Mouse (Mus musculus) limb, embryonic 11.5 days (tissue): Measurements from ENCODE around the gene Mmp11. TPM values are rescaled to one million over a fixed set of nuclear protein-coding genes. Genes with fewer than 3 reads are reported as not detected.

Source experiments
- ATAC-seq: fragments of 200-750 bp; cut with Nextera tagmentation; 2 replicates; pipeline ENCODE4 v1.8.0; 2017; ENCODE audit warnings: low read depth; ENCODE audit not compliant: insufficient number of reproducible peaks, low FRiP score, low TSS enrichment
- DNase-seq: peaks from one replicate; pipeline ENCODE4 v3.0.0-alpha.2; 2015; ENCODE audit warnings: low spot score
- H3K27ac ChIP-seq: fragments of 300-500 bp; sonication (generic); replicated peaks from 2 replicates; pipeline ENCODE4 v1.5.1; 2014; ENCODE audit warnings: low read depth, mild to moderate bottlenecking, low read length
- H3K27me3 ChIP-seq: fragments of 300-500 bp; sonication (generic); 2 replicates; pipeline ENCODE4 v1.6.1; 2014; ENCODE audit warnings: mild to moderate bottlenecking, low read length, mixed read lengths; ENCODE audit not compliant: control insufficient read depth, insufficient read depth
- H3K36me3 ChIP-seq: fragments of 300-500 bp; sonication (generic); 2 replicates; pipeline ENCODE4 v1.6.1; 2014; ENCODE audit warnings: mild to moderate bottlenecking, low read length, moderate library complexity, mixed read lengths; ENCODE audit not compliant: control insufficient read depth, insufficient read depth
- H3K4me1 ChIP-seq: fragments of 300-500 bp; sonication (generic); 2 replicates; pipeline ENCODE4 v1.6.1; 2014; ENCODE audit warnings: low read length, mixed read lengths; ENCODE audit not compliant: control insufficient read depth, insufficient read depth
- H3K4me2 ChIP-seq: fragments of 300-500 bp; sonication (generic); 2 replicates; pipeline ENCODE4 v1.6.1; 2014; ENCODE audit warnings: low read depth, mild to moderate bottlenecking, moderate library complexity; ENCODE audit not compliant: severe bottlenecking
- H3K4me3 ChIP-seq: fragments of 300-500 bp; sonication (generic); 2 replicates; pipeline ENCODE4 v1.5.1; 2014; ENCODE audit warnings: low read depth, low read length
- H3K9ac ChIP-seq: fragments of 300-500 bp; sonication (generic); 2 replicates; pipeline ENCODE4 v1.6.1; 2014; ENCODE audit warnings: mild to moderate bottlenecking, low read length
- H3K9me3 ChIP-seq: fragments of 300-500 bp; sonication (generic); 2 replicates; pipeline ENCODE4 v1.6.1; 2016; ENCODE audit warnings: low read length; ENCODE audit not compliant: control insufficient read depth
- WGBS: fragments of 180-500 bp; shearing (Covaris S2); extraction: QIAGEN DNeasy Blood & Tissue Kit; methylation state at CpG from one replicate; pipeline ENCODE4 v1.1.7; 2014; 5-methylcytosine and 5-hydroxymethylcytosine counted together
- polyA plus RNA-seq: library from polyadenylated mRNA; unstranded; fragments of >200 nt; fragmentation: Nextera tagmentation; extraction: Ambion mirVana; gene quantifications from 2 replicates; pipeline ENCODE4 v1.2.1, GENCODE M21; 2014

Gene Mmp11
- polyA plus RNA-seq, 1 experiment from 2014 or later: 66.1 TPM

GRCm38 (mm10) chr10:75932081-75932678 lies 4.1 kb downstream of the Mmp11 start:
- Histone ChIP-seq H3K36me3 (no peaks in the 10 kb centered on the region), H3K4me2 (peak overlapping the region; percentile 86), H3K9ac (peak overlapping the region; percentile 92), H3K27me3 (peaks cover 16% of the 10 kb centered on the region), H3K4me1 (peaks cover 12% of the 10 kb centered on the region), H3K9me3 (no peaks in the 10 kb centered on the region), H3K4me3 (peak overlapping the region; percentile 67), H3K27ac (no peak overlapping the region)
- under 1% methylated on average over 43 of the region's 44 CpGs for WGBS
- DNase-seq: peak; percentile 80
- peak; percentile 64 for ATAC-seq

GRCm38 (mm10) chr10:75931311-75931710 lies 5.0 kb downstream of the Mmp11 start:
- H3K9ac ChIP-seq: peak overlapping the region; percentile 92
- no peak for ATAC-seq
- H3K36me3 ChIP-seq: no peaks in the 10 kb centered on the region; the same call in 1 of the 2 replicates
- peaks cover 8% of the 10 kb centered on the region; the same call in 1 of the 2 replicates for H3K27me3 ChIP-seq
- 32% methylated on average over 7 of the region's 7 CpGs for WGBS
- peaks cover 12% of the 10 kb centered on the region for H3K4me1 ChIP-seq
- H3K4me2 ChIP-seq: peak overlapping the region; percentile 86
- H3K4me3 ChIP-seq: peak overlapping the region; percentile 67
- no peak overlapping the region for H3K27ac ChIP-seq
- no peaks in the 10 kb centered on the region for H3K9me3 ChIP-seq
- no peak for DNase-seq

GRCm38 (mm10) chr10:75930304-75930703 lies 6.0 kb downstream of the Mmp11 start:
- H3K36me3 ChIP-seq: no peaks in the 10 kb centered on the region; the same call in 1 of the 2 replicates
- H3K27ac ChIP-seq: no peak overlapping the region
- H3K9ac ChIP-seq: no peak overlapping the region
- no peaks in the 10 kb centered on the region for H3K9me3 ChIP-seq
- ATAC-seq (no peak), DNase-seq (no peak)
- no peak overlapping the region for H3K4me2 ChIP-seq
- 31% methylated on average over 6 of the region's 6 CpGs for WGBS
- H3K4me1 ChIP-seq: peaks cover 9% of the 10 kb centered on the region
- H3K4me3 ChIP-seq: no peak overlapping the region
- H3K27me3 ChIP-seq: peaks cover 2% of the 10 kb centered on the region; the same call in 1 of the 2 replicates

- 72% methylated on average over 13 of the region's 13 CpGs for WGBS
- H3K36me3 ChIP-seq: no peaks in the 10 kb centered on the region; the same call in 1 of the 2 replicates
Observed at GRCm38 (mm10) chr10:75926396-75926795, 9.9 kb downstream of the Mmp11 start.

GRCm38 (mm10) chr10:75924324-75924723 lies 12.0 kb downstream of the Mmp11 start:
- Histone ChIP-seq H3K4me1 (peaks cover 6% of the 10 kb centered on the region), H3K9ac (no peak overlapping the region), H3K36me3 (no peaks in the 10 kb centered on the region; the same call in 1 of the 2 replicates), H3K4me3 (no peak overlapping the region), H3K27me3 (no peaks in the 10 kb centered on the region), H3K9me3 (no peaks in the 10 kb centered on the region), H3K27ac (no peak overlapping the region), H3K4me2 (no peak overlapping the region)
- no peak for DNase-seq
- ATAC-seq: no peak
- 68% methylated on average over 2 of the region's 2 CpGs for WGBS

More at GRCm38 (mm10) chr10:75926396-75926795, 9.9 kb downstream of the Mmp11 start:
- H3K4me3 ChIP-seq: no peak overlapping the region
- no peak overlapping the region for H3K27ac ChIP-seq
- H3K27me3 ChIP-seq: peaks cover 2% of the 10 kb centered on the region; the same call in 1 of the 2 replicates
- H3K9ac ChIP-seq: 0 out of 2 replicates have a peak overlapping the region, but pooled peaks have one; percentile 12
- H3K4me2 ChIP-seq: no peak overlapping the region
- H3K9me3 ChIP-seq: no peaks in the 10 kb centered on the region
- DNase-seq: no peak
- no peak for ATAC-seq
- H3K4me1 ChIP-seq: peaks cover 6% of the 10 kb centered on the region

- H3K9ac ChIP-seq: peak overlapping the region; percentile 89
- H3K27ac ChIP-seq: peak overlapping the region; percentile 84; the same call in 1 of the 2 replicates
- peaks cover 9% of the 10 kb centered on the region for H3K4me1 ChIP-seq
- 5% methylated on average over 22 of the region's 22 CpGs for WGBS
- no peaks in the 10 kb centered on the region for H3K27me3 ChIP-seq
- H3K4me2 ChIP-seq: peak overlapping the region; percentile 73
- no peaks in the 10 kb centered on the region; the same call in 1 of the 2 replicates for H3K36me3 ChIP-seq
- peak overlapping the region; percentile 66 for H3K4me3 ChIP-seq
- 0 out of 2 replicates have a peak, but pooled peaks have one; percentile 1 for ATAC-seq
- DNase-seq: no peak
- no peaks in the 10 kb centered on the region for H3K9me3 ChIP-seq
Observed at GRCm38 (mm10) chr10:75921726-75922560, 14.4 kb downstream of the Mmp11 start.

GRCm38 (mm10) chr10:75921026-75921725 lies 15.1 kb downstream of the Mmp11 start, which contains the start of gene Smarcb1:
TSS of gene Smarcb1 (minus strand) at chr10:75921617.
- peaks cover 12% of the 10 kb centered on the region for H3K4me1 ChIP-seq
- H3K36me3 ChIP-seq: no peaks in the 10 kb centered on the region; the same call in 1 of the 2 replicates
- peak within 1 kb of the TSS; percentile 73 for H3K4me2 ChIP-seq
- peak within 1 kb of the TSS; percentile 89 for H3K9ac ChIP-seq
- ATAC-seq (peak; percentile 83), DNase-seq (peak; percentile 95)
- H3K4me3 ChIP-seq: peak within 1 kb of the TSS; percentile 66
- H3K27me3 ChIP-seq: no peaks in the 10 kb centered on the region
- H3K9me3 ChIP-seq: no peaks in the 10 kb centered on the region
- peak within 1 kb of the TSS; percentile 84 for H3K27ac ChIP-seq
- under 1% methylated on average over 75 of the region's 76 CpGs for WGBS

- H3K36me3 ChIP-seq: no peaks in the 10 kb centered on the region; the same call in 1 of the 2 replicates
- 91% methylated on average over 5 of the region's 5 CpGs for WGBS
- DNase-seq (no peak), ATAC-seq (no peak)
- no peak overlapping the region for H3K4me2 ChIP-seq
- no peak overlapping the region for H3K9ac ChIP-seq
- H3K27me3 ChIP-seq: no peaks in the 10 kb centered on the region
- H3K4me3 ChIP-seq: no peak overlapping the region
- H3K9me3 ChIP-seq: no peaks in the 10 kb centered on the region
- peaks cover 12% of the 10 kb centered on the region for H3K4me1 ChIP-seq
- no peak overlapping the region for H3K27ac ChIP-seq
Observed at GRCm38 (mm10) chr10:75919026-75919425, 17.3 kb downstream of the Mmp11 start.
